Mouse (Mus musculus) natural killer cell, adult 2 months (primary cell): Measurements from ENCODE around the gene Peak1.

Experiments
- DNase-seq, 2 experiments: peaks; one replicate each; pipeline ENCODE4 v3.0.0; 2022; ENCODE audit warnings: low spot score in 2 of 2

Peak1 gene

DNA sequence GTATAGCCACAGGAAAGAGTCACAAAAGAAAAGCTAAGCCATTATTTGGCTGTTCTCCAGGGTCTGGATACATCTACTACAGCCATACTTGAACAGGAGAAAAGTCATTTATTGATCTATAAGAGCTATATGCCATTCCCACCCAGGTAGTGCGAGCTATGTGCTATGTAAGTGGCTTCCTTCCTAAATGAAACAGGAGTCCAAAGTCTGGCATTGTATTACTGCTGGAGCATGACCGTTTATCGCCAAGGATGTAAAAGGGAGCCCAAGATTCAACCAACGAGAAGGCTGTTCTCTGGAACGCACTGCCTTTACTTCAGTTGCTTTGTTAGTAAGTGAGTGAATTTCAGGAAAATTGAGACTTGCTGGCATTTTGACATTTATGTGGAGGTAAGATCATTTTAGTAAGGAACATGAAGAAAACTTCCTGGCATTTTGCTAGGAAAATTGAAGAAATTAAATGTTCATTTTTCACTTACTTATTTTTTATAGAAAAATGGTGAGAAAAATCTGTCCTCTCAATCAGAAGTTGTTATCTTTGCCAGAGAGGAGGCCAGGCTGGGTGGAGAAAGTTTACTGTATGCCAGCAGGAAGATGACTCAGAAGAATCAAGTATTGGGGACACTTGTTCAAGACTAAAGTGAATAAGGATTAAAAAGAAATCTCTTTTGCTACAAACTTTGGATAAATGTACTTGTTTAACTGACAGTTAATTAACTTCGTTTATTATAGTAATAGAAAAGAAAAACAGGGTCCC lies 162.0 kb downstream of the Peak1 start:
- DNase-seq = no peak

DNA sequence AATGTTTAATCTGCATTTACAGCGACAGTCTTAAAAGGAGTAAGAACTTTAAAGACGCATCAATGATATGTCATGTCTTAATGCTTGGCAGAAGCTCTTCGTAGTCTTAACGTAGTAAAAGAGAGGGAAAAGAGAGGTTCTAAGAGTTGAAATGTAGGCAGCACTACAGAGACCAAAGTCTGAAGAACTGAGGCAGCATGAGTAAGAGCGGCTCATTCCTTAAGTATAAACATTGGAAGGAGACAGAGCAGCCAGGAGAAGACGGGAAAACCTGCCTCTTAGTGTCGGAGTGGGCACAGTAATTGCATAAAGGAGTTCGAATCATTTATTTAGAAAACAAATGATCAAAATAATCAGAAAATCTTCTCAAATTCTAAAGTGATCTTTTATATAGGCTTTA lies 173.5 kb downstream of the Peak1 start:
- no peak for DNase-seq

- DNase-seq = no peak
These were observed 174.0 kb downstream of the Peak1 start for GRCm38 (mm10) chr9:56243885-56244284.

- no peak for DNase-seq
These were observed 175.2 kb downstream of the Peak1 start for GRCm38 (mm10) chr9:56242686-56243085.

GRCm38 (mm10) chr9:56241076-56241475 lies 176.8 kb downstream of the Peak1 start:
- DNase-seq = no peak

GRCm38 (mm10) chr9:56235871-56236298 lies 182.0 kb downstream of the Peak1 start:
- DNase-seq = no peak

GRCm38 (mm10) chr9:56235281-56235680 lies 182.6 kb downstream of the Peak1 start:
- no peak for DNase-seq

GRCm38 (mm10) chr9:56234561-56234960 lies 183.3 kb downstream of the Peak1 start:
- no peak for DNase-seq

- DNase-seq = no peak
These were observed 184.6 kb downstream of the Peak1 start for GRCm38 (mm10) chr9:56233316-56233715.

- no peak for DNase-seq
These were observed 187.0 kb downstream of the Peak1 start for GRCm38 (mm10) chr9:56230906-56231305.

DNA sequence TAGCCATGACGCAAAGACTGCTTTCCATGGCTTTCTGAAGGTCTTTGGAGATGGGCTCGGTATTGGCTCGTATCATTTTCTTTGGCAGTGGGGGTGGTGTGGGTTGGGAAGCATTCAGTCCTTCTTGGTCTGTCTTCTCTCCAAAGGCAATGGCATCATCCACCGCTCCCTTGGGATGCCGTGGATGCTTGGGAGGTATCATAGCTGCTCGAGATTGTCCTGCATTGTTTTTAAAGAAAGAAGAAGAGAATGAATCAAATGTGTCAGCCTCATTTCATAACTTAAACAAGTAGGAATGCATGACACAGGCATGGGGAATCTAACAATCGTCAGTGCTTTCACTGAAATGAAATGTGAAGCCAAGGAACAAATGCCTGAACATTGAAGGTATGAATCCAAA lies 190.2 kb downstream of the Peak1 start:
- DNase-seq = no peak

DNA sequence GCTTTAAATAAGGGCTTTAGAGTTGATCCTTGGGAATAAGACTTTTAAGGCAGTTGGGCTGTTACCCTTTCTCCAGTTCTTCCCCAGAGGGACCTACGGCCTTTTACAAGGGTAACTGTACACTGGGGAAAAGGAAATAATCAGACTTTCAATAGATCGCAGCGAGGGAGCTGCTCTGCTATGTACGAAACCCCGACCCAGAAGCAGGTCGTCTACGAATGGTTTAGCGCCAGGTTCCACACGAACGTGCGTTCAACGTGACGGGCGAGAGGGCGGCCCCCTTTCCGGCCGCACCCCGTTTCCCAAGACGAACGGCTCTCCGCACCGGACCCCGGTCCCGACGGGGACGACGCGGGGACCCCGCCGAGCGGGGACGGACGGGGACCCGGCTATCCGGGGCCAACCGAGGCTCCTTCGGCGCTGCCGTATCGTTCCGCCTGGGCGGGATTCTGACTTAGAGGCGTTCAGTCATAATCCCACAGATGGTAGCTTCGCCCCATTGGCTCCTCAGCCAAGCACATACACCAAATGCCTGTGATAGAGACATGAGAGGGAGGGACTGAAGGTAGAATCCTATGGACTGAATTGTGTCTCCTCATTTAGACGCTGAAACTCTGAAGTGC lies 194.3 kb downstream of the Peak1 start:
- DNase-seq = peak; percentile 80 to 83

- no peak for DNase-seq
These were observed 199.0 kb downstream of the Peak1 start for GRCm38 (mm10) chr9:56218860-56219259.

DNA sequence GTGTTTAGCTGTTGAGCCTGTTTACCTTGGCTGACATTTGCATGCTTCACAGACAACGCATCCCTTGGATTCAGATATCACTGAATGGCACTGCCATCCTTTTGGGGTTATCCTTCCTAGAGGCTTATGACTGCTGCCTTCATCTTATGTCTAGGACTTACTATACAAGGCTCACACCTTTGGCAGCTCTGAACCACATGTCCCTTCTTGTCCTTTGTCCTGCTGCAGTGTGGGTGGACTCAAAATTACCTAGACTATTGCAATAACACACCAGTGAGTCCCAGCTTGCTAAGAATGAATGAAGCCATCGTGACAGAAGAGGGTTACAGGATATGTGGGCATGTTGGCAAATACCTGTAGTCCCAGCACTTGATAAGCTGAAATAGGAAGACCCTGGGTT lies 199.8 kb downstream of the Peak1 start:
- DNase-seq = no peak

- DNase-seq = no peak
These were observed 200.5 kb downstream of the Peak1 start for GRCm38 (mm10) chr9:56217386-56217785.

- peak; percentile 33 to 35 for DNase-seq
These were observed 204.2 kb downstream of the Peak1 start for GRCm38 (mm10) chr9:56213451-56214291.

- DNase-seq = peak; percentile 57 to 77
These were observed 209.1 kb downstream of the Peak1 start for GRCm38 (mm10) chr9:56208817-56209216.

GRCm38 (mm10) chr9:56207516-56207915 lies 210.4 kb downstream of the Peak1 start:
- DNase-seq = no peak

GRCm38 (mm10) chr9:56207083-56207482 lies 210.8 kb downstream of the Peak1 start:
- peak; percentile 66 to 79 for DNase-seq

- DNase-seq = no peak
These were observed 212.5 kb downstream of the Peak1 start for GRCm38 (mm10) chr9:56205336-56205735.

DNA sequence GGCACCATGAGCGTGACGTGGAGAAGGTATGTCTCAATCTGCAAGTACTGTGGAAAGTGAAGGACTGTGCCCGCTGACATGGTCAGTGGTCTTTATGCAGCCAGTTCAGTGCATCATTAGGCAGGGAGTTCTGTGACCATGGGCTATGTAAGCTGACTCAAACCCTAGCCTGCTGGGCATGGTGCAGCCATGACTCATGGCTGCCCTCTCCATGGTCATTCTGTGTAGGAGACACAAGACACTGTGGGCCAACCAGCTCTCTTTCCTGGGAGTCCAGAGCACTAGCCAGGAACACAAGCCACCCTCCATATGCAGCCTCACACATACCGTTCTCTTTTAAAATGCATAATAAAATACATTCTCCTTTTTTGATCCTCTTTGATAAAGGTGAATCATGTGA lies 213.6 kb downstream of the Peak1 start:
- DNase-seq = no peak

DNA sequence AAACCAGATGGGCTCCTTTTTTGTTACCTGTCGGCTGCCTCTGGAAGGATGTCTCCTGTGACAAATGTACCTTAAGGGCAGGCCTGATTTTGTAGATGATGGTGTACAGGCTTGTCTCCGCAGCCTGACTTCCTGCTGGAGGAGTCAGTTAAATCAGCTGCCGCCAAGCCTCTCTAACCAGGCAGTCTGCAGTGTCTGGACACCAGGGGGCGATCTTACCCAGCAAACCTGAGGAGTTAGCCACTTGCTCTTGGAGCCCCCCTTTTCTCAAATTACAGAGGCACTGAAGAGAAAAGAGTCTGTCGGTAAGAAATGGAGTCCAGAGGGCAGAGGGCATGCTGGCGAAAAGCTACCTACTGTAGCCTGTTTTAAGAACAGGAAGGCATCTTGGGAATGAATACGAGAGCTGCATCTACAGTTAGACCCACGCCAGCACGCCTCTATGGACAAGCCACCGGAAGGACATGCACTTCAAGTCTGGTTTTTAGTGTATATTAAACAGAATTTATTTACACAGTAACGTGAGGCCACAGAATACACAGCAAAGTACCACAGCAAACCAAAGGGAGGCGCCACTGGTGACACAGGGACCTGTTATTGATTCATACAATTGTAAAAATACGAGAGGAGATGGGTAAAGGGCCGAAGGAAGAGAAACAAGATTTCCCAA lies 217.1 kb downstream of the Peak1 start:
- peak; percentile 82 to 83 for DNase-seq
